Mouse (Mus musculus): Measurements from ENCODE around the gene Prokr2.

DNA sequence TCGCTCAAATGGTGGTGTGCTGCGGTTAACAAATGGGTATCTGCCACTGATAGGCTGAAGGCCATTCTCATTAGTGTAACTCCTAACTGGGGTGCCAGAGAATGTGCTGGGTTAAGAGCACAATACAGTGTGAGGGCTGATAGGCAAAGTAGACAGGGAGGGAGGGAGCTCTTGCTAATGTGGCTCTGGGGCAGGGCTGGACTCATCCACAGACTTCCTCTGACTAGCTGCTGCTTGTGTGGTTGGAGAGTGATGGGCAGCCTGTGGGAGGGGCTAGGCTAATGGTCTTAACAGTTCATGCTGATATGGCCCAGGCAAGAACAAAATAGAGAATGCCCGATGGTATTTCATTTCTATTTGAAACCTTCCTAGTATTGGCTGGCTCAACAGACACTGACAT is 44.0 kb downstream of the Prokr2 start:
- TF ChIP-seq CTCF (IDR thresholded peaks at IDR 0.05; ENCODE audit: low read depth) (no peak), EP300 (IDR thresholded peaks at IDR 0.05; ENCODE audit: low read depth) (no peak)
